In the genomic region with DNA sequence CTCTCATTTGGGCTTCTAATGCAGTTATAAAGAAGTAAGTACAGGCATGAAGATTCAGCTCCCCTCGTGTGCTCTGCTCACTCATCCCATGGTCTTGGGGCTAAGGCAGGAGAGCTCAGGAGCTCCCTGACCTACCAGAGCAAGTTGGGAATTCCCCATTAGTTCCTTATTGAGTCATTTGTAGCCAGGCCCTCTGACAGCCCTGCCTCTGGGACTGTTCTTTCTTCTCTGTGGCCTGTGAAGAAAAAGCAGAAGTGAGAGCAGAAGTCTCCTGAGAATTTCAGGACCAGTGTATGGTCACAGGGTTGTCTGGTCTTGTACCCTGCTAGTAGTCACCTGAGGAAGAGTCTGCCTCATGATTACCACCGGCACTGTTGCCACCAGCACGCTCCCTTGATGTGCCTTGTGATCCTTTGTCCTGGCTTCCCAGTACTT, we compare ENCODE assay signal across 12 mouse cellular contexts. TPM values are rescaled to one million over a fixed set of nuclear protein-coding genes. Genes with fewer than 3 reads are reported as not detected.
DNase-seq lines count a peak whose midpoint lies in the region; ATAC-seq and TF ChIP-seq lines count a peak whose summit lies in the region.
"Had no signal": no experiment of that assay in that cellular context is flagged by ENCODE, and none has a peak within 500 bp of the region (broad histone marks: within the 10 kb centered on the region; RNA-seq: fewer than 3 reads in every experiment).

No protein-coding gene starts in this region.

- no peak for TF ChIP-seq POLR2A in heart, adult 2 months (IDR thresholded peaks at IDR 0.05; ENCODE audit: insufficient read depth, low read depth, low read length)

- WGBS in heart, adult 2 months, result 71% methylated on average over 3 of the region's 3 CpGs

- H3K27ac ChIP-seq in heart, adult 2 months, result no peak overlapping the region; the same call in 1 of the 2 replicates
- H3K27ac ChIP-seq: hindbrain, postnatal 0 days had no signal

- TF ChIP-seq EP300 in heart, adult 2 months (IDR thresholded peaks at IDR 0.05; ENCODE audit: insufficient read depth, low read depth, low read length), result no peak

- no peak overlapping the region for H3K9ac ChIP-seq in heart, adult 2 months (ENCODE audit: low read depth, low read length)

- peaks cover 31% of the 10 kb centered on the region for H3K4me1 ChIP-seq in heart, adult 2 months (ENCODE audit: control insufficient read depth, insufficient read depth, low read length)

- no peak for TF ChIP-seq CTCF in heart, adult 2 months (IDR thresholded peaks at IDR 0.05)

- peak; percentile 17 to 47 for DNase-seq in heart, adult 2 months
- DNase-seq in heart, postnatal 36 days, result no peak
- DNase-seq in spleen, adult 18-20 months, result peak; percentile 30 to 48
- no peak for DNase-seq in spleen, postnatal 10 days (ENCODE audit: low spot score in 2 of 2)
- DNase-seq in splenic B cell, adult 2 months (ENCODE audit: low read depth, low spot score), result peak; percentile 95
- no peak for DNase-seq in thymus, postnatal 4 days
- DNase-seq in adrenal gland, postnatal 4 days (ENCODE audit: low spot score in 2 of 2), result no peak
- DNase-seq: lung, postnatal 4 days; right cerebral cortex, adult 18-20 months had no signal

- H3K79me2 ChIP-seq in heart, adult 2 months (replicated peaks; ENCODE audit: control insufficient read depth, insufficient read depth, low read length), result peaks cover 2% of the 10 kb centered on the region; the same call in 1 of the 2 replicates

- intact Hi-C loops in heart, adult 2 months (cut with DNase I), result no loop called here
- intact Hi-C loops in heart, postnatal 36 days (cut with DNase I), result no loop called here

- ATAC-seq in granulocyte monocyte progenitor cell, adult 5-6 weeks (replicated peaks; ENCODE audit: poor library complexity, severe bottlenecking), result peak; percentile 90
- ATAC-seq: hindbrain, postnatal 0 days had no signal

- no peaks in the 10 kb centered on the region for H3K27me3 ChIP-seq in heart, adult 2 months (ENCODE audit: control insufficient read depth, insufficient read depth, low read length)
- no peaks in the 10 kb centered on the region for H3K27me3 ChIP-seq in splenic B cell, adult 2 months (ENCODE audit: control insufficient read depth, insufficient read depth, low read length, poor library complexity, severe bottlenecking)

- peaks cover 12% of the 10 kb centered on the region for H3K36me3 ChIP-seq in heart, adult 2 months (ENCODE audit: control insufficient read depth, insufficient read depth, low read length)
- no peaks in the 10 kb centered on the region for H3K36me3 ChIP-seq in splenic B cell, adult 2 months (ENCODE audit: control insufficient read depth, insufficient read depth, low read length, poor library complexity, severe bottlenecking)

- H3K4me3 ChIP-seq in heart, adult 2 months, result no peak overlapping the region

RNA-seq across cellular contexts. Expression of gene Tbc1d10a, which starts 9.0 kb away (rescaled TPM):
- total RNA-seq in heart, adult 2 months (2021), result 10 to 100 TPM; 10.1 to 10.7 TPM
- 17.3 and 22.3 TPM in 2 replicates for polyA plus RNA-seq in heart, adult 2 months (2012; rRNA removed)
- 10 to 100 TPM in 1 of 2 experiments, 1 to 10 TPM in 1; 8.6 to 11.2 TPM for total RNA-seq in heart, postnatal 36 days (2021)
- total RNA-seq in granulocyte monocyte progenitor cell, adult 5-6 weeks (2014; fragmentation: Nextera tagmentation), result 2.9 and 5.2 TPM in 2 replicates
- 5.4 and 9.7 TPM in 2 replicates for total RNA-seq in granulocyte monocyte progenitor cell, adult 5-6 weeks (2017)
- total RNA-seq in adrenal gland, postnatal 4 days (2021), result 10 to 100 TPM; 19.0 to 19.9 TPM

RNA-seq across cellular contexts. Expression of gene Castor1, which starts 22.4 kb away (rescaled TPM):
- 1 to 10 TPM; 4.0 to 5.9 TPM for total RNA-seq in heart, adult 2 months (2021)
- 10.7 and 13.5 TPM in 2 replicates for polyA plus RNA-seq in heart, adult 2 months (2012; rRNA removed)
- total RNA-seq in heart, postnatal 36 days (2021), result 1 to 10 TPM; 5.2 to 5.5 TPM
- total RNA-seq in granulocyte monocyte progenitor cell, adult 5-6 weeks (2014; fragmentation: Nextera tagmentation), result not detected in 2 replicates
- total RNA-seq in granulocyte monocyte progenitor cell, adult 5-6 weeks (2017), result 0.10 TPM in 1 of 2 replicates, not detected in the other
- total RNA-seq in adrenal gland, postnatal 4 days (2021), result 1 to 10 TPM; 6.3 to 6.6 TPM

RNA-seq across cellular contexts. Expression of gene Sf3a1, which starts 35.5 kb away (rescaled TPM):
- 10 to 100 TPM; 37.2 to 38.7 TPM for total RNA-seq in heart, adult 2 months (2021)
- 17.9 and 23.4 TPM in 2 replicates for polyA plus RNA-seq in heart, adult 2 months (2012; rRNA removed)
- total RNA-seq in heart, postnatal 36 days (2021), result 10 to 100 TPM; 32.7 to 36.7 TPM
- 65.9 and 92.2 TPM in 2 replicates for total RNA-seq in granulocyte monocyte progenitor cell, adult 5-6 weeks (2014; fragmentation: Nextera tagmentation)
- 31.2 and 35.6 TPM in 2 replicates for total RNA-seq in granulocyte monocyte progenitor cell, adult 5-6 weeks (2017)
- 10 to 100 TPM; 70.4 to 71.6 TPM for total RNA-seq in adrenal gland, postnatal 4 days (2021)

RNA-seq across cellular contexts. Expression of gene Ccdc157, which starts 35.5 kb away (rescaled TPM):
- 1 to 10 TPM; 4.5 to 4.6 TPM for total RNA-seq in heart, adult 2 months (2021)
- 6.7 and 9.9 TPM in 2 replicates for polyA plus RNA-seq in heart, adult 2 months (2012; rRNA removed)
- total RNA-seq in heart, postnatal 36 days (2021), result 1 to 10 TPM; 5.0 to 5.3 TPM
- total RNA-seq in granulocyte monocyte progenitor cell, adult 5-6 weeks (2014; fragmentation: Nextera tagmentation), result 0.28 and 0.73 TPM in 2 replicates
- total RNA-seq in granulocyte monocyte progenitor cell, adult 5-6 weeks (2017), result 0.21 and 0.69 TPM in 2 replicates
- total RNA-seq in adrenal gland, postnatal 4 days (2021), result 10 to 100 TPM; 13.8 to 18.6 TPM

RNA-seq across cellular contexts. Expression of gene Osm, which starts 40.6 kb away (rescaled TPM):
- under 1 TPM; 0.13 to 0.14 TPM for total RNA-seq in heart, adult 2 months (2021)
- 0.14 and 0.15 TPM in 2 replicates for polyA plus RNA-seq in heart, adult 2 months (2012; rRNA removed)
- not detected for total RNA-seq in heart, postnatal 36 days (2021)
- 6.4 and 10.8 TPM in 2 replicates for total RNA-seq in granulocyte monocyte progenitor cell, adult 5-6 weeks (2014; fragmentation: Nextera tagmentation)
- 16.6 and 18.9 TPM in 2 replicates for total RNA-seq in granulocyte monocyte progenitor cell, adult 5-6 weeks (2017)
- total RNA-seq in adrenal gland, postnatal 4 days (2021), result under 1 TPM; 0.11 to 0.23 TPM
- total RNA-seq: hindbrain, postnatal 0 days had no signal
- polyA plus RNA-seq: neural tube, embryonic 11.5 days had no signal

Comparison
In these comparisons a context has a peak if more than half of its experiments do, and no peak if none do; other contexts are left out.
1. DNase-seq: peak in heart, adult 2 months (2 of 2), spleen, adult 18-20 months (2 of 2) and splenic B cell, adult 2 months (single experiment); none in heart, postnatal 36 days (0 of 2), spleen, postnatal 10 days (0 of 2), thymus, postnatal 4 days (single experiment) and adrenal gland, postnatal 4 days (0 of 2).
2. RNA of gene Castor1, which starts 22.4 kb away (total RNA-seq): 6.3 to 6.6 TPM in adrenal gland, postnatal 4 days, 4.0 to 5.9 TPM in heart, adult 2 months and 5.2 to 5.5 TPM in heart, postnatal 36 days; 0.10 TPM in granulocyte monocyte progenitor cell, adult 5-6 weeks; every median in the first group is over 4 times any median in the second.